Mouse (Mus musculus) layer of hippocampus, adult 8-10 months (tissue): ENCODE data around the gene Lingo4. TPM values are rescaled to one million over a fixed set of nuclear protein-coding genes. Genes with fewer than 3 reads are reported as not detected.

Source experiments
- DNase-seq, 2 experiments: peaks; one replicate each; pipeline ENCODE4 v3.0.0; 2022; ENCODE audit warnings: low spot score in 2 of 2
- total RNA-seq, 4 experiments: library from RNA; stranded (reverse); gene quantifications; 2 replicates each; pipeline ENCODE4 v1.2.4; 2022

Gene Lingo4
- total RNA-seq, 4 experiments from 2014 or later = 0.64 to 1.1 (median 1.0) TPM

DNA sequence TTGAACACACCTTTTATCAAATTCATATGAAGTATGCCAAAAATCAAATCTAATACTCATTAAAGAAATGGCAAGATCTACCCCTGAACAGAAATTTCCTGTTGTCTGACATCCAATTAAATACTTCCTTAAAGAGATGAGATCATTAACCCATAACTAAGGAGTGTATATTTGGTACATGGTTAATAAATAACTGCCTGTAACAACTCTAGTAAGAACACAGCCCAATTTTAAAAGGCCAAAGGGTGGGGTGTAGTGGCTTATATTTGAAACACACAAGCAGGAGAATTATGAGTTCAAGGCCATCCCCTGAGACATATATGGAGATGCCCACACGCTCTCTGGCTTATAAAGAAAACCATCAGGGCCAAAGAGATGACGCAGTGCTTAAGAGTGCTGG lies 51.1 kb downstream of the Lingo4 start:
- no peak for DNase-seq

Other genes with a start within 250 kb of the Lingo4 start
- under 1 TPM in 1 of 4 experiments, not detected in 3; 0.16 TPM for gene Gm10696, start 220.3 kb upstream of the Lingo4 start, total RNA-seq
- gene Gm5286, start 201.8 kb upstream of the Lingo4 start, total RNA-seq = not detected
- gene Gm4778, start 134.5 kb upstream of the Lingo4 start, total RNA-seq = not detected
- gene Them4, start 88.4 kb upstream of the Lingo4 start, total RNA-seq = 10 to 100 TPM; 23.8 to 30.2 (median 25.9) TPM
- gene Them5, start 56.4 kb upstream of the Lingo4 start, total RNA-seq = not detected
- gene C2cd4d, start 36.1 kb upstream of the Lingo4 start, total RNA-seq = under 1 TPM in 3 of 4 experiments, not detected in 1; 0.34 to 0.58 (median 0.56) TPM
- gene Rorc, start 25.7 kb upstream of the Lingo4 start, total RNA-seq = 1 to 10 TPM; 1.2 to 2.8 (median 2.1) TPM
- 10 to 100 TPM; 40.9 to 46.6 (median 46.0) TPM for gene Tdrkh, start 14.8 kb downstream of the Lingo4 start, total RNA-seq
- gene Mrpl9, start 44.8 kb downstream of the Lingo4 start, total RNA-seq = 10 to 100 TPM; 34.8 to 42.3 (median 40.2) TPM
- gene Oaz3, start 45.4 kb downstream of the Lingo4 start, total RNA-seq = under 1 TPM in 1 of 4 experiments, not detected in 3; 0.52 TPM
- gene Celf3, start 79.8 kb downstream of the Lingo4 start, total RNA-seq = 100 to 1,000 TPM; 153 to 187 (median 176) TPM
- 1 to 10 TPM; 4.9 to 6.9 (median 6.0) TPM for gene Riiad1, start 81.8 kb downstream of the Lingo4 start, total RNA-seq
- gene Snx27, start 184.2 kb downstream of the Lingo4 start, total RNA-seq = 100 to 1,000 TPM in 2 of 4 experiments, 10 to 100 TPM in 2; 93.8 to 123 (median 108) TPM
- gene Gm10972, start 244.6 kb downstream of the Lingo4 start, total RNA-seq = not detected